8 mouse cellular contexts compared by ENCODE assay signal in the genomic region with DNA sequence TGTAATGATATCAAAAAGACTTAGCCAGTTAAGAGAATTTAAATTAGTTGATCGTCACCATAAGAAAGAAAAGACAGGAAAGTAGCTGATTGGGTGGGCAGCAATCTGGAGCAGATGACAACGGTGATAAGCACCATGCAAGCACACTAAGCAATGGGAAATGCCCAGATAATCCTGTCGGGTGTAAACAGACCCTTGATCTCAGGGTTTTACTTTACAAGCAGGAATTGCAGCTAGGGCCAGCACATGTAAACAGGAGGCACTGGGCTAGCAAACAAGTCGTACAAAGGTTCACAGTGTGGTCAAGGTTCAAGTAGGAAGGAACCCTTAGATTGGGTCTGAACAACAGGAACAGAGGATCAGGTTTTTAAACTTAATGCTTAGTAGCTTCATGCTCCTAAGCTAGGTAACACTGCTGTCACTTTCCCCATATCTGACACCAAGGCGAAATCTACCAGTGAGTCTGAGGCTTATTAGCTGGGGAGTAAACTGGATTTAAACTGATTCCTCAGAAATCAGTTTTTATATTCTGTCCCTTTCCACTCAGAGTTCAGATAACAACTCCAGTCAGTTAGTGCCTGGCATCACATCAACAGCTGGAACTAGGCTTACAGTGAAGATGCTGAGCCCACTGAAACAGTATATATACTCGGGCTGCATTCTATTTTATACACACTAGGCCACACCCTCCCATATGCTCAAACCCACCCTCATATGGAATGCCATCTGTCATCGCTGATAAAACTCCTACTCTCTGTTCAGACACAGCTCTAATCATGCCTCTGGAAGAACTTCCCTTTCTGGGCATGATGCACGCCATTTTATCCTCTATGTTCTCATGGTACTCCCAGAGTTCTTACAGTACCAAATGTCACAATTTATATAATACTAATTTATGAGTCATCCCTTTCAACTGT. TPM values are rescaled to one million over a fixed set of nuclear protein-coding genes. Genes with fewer than 3 reads are reported as not detected.
DNase-seq lines count a peak whose midpoint lies in the region; ATAC-seq lines count a peak whose summit lies in the region.

No protein-coding gene starts in this region.

- peaks cover 6% of the 10 kb centered on the region for H3K4me1 ChIP-seq in intestine, embryonic 16.5 days (ENCODE audit: control insufficient read depth, insufficient read depth, low read length)

- H3K4me2 ChIP-seq in intestine, embryonic 16.5 days (ENCODE audit: low read depth, low read length), result no peak overlapping the region; the same call in 1 of the 2 replicates

- peak; percentile 74 for DNase-seq in heart, adult 11 months
- DNase-seq in heart, adult 8-10 months (ENCODE audit: low spot score), result no peak
- DNase-seq in c-Kit-negative CD71-positive TER-119-positive erythroid progenitor cells, embryonic 14.5 days (ENCODE audit: low read depth, low spot score), result peak; percentile 52
- DNase-seq in liver, result peak; percentile 55
- DNase-seq in ovary, postnatal 10 days (ENCODE audit: low spot score), result no peak
- DNase-seq in thymus, postnatal 25 days, result no peak
- DNase-seq in embryo, embryonic 9.5 days (ENCODE audit: extremely low spot score), result no peak

- WGBS in intestine, embryonic 16.5 days, result 36% methylated on average over 8 of the region's 8 CpGs

- no peak overlapping the region for H3K4me3 ChIP-seq in intestine, embryonic 16.5 days (ENCODE audit: low read length)

- peak; percentile 94 for ATAC-seq in intestine, embryonic 16.5 days

- H3K9ac ChIP-seq in intestine, embryonic 16.5 days (ENCODE audit: low read depth, low read length), result no peak overlapping the region

- H3K36me3 ChIP-seq in intestine, embryonic 16.5 days (ENCODE audit: control insufficient read depth, insufficient read depth, low read length), result no peaks in the 10 kb centered on the region

- no peaks in the 10 kb centered on the region for H3K9me3 ChIP-seq in intestine, embryonic 16.5 days (ENCODE audit: control insufficient read depth, low read length)

- peak overlapping the region; percentile 60 for H3K27ac ChIP-seq in intestine, embryonic 16.5 days (ENCODE audit: low read length)

- H3K27me3 ChIP-seq in intestine, embryonic 16.5 days (replicated peaks; ENCODE audit: control insufficient read depth, insufficient read depth, low read length), result no peaks in the 10 kb centered on the region

RNA-seq across cellular contexts. Expression of gene Trdmt1, which starts 20.7 kb away (rescaled TPM):
- 1 to 10 TPM; 6.3 to 8.9 (median 7.5) TPM for total RNA-seq in heart, adult 8-10 months (2022)
- 6.8 and 7.3 TPM in 2 replicates for polyA plus RNA-seq in intestine, embryonic 16.5 days (2015; fragmentation: Nextera tagmentation; extraction: Ambion mirVana)

RNA-seq across cellular contexts. Expression of gene Cubn, which starts 32.2 kb away (rescaled TPM):
- 1 to 10 TPM in 2 of 4 experiments, under 1 TPM in 2; 0.95 to 1.4 (median 1.1) TPM for total RNA-seq in heart, adult 8-10 months (2022)
- polyA plus RNA-seq in intestine, embryonic 16.5 days (2015; fragmentation: Nextera tagmentation; extraction: Ambion mirVana), result 8.5 and 13.7 TPM in 2 replicates

RNA-seq across cellular contexts. Expression of gene Vim, which starts 49.9 kb away (rescaled TPM):
- 100 to 1,000 TPM; 214 to 291 (median 257) TPM for total RNA-seq in heart, adult 8-10 months (2022)
- polyA plus RNA-seq in intestine, embryonic 16.5 days (2015; fragmentation: Nextera tagmentation; extraction: Ambion mirVana), result 370 and 392 TPM in 2 replicates

Comparison
In these comparisons a context has a peak if more than half of its experiments do, and no peak if none do; other contexts are left out.
1. DNase-seq: peak in heart, adult 11 months (single experiment), c-Kit-negative CD71-positive TER-119-positive erythroid progenitor cells, embryonic 14.5 days (single experiment) and liver (single experiment); none in heart, adult 8-10 months (single experiment), ovary, postnatal 10 days (single experiment), thymus, postnatal 25 days (single experiment) and embryo, embryonic 9.5 days (single experiment).